ENCODE assay signal across 13 mouse cellular contexts in the genomic region with DNA sequence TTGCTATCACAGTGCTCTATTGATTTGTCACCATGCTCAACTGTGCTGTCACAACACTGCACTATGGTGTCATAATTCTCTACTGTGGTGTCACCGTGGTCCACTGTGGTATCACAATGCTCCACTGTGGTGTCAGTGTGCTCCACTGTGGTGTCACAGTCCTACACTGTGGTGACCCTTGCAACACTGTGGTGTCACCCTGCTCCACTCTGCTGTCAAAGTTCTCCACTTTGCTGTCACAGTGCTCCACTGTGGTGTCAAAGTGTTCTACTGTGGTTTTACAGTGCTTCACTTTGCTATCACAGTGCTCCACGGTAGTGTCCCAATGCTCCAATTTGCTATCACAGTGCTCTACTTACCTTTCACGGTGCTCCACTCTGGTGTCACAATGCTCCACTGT.
"Had no signal": no experiment of that assay in that cellular context is flagged by ENCODE, and none has a peak within 500 bp of the region (broad histone marks: within the 10 kb centered on the region; RNA-seq: fewer than 3 reads in every experiment).

No protein-coding gene starts in this region.

- H3K4me3 ChIP-seq: layer of hippocampus, adult 2 months; liver, embryonic 13.5 days; lung, embryonic 15.5 days; midbrain, embryonic 12.5 days; stomach, embryonic 15.5 days had no signal

- ATAC-seq: intestine, embryonic 16.5 days; liver, postnatal 0 days; midbrain, embryonic 16.5 days had no signal

- H3K9me3 ChIP-seq: lung, embryonic 15.5 days; midbrain, embryonic 12.5 days; stomach, embryonic 15.5 days had no signal

- H3K36me3 ChIP-seq: liver, embryonic 13.5 days; lung, embryonic 15.5 days; midbrain, embryonic 12.5 days; stomach, embryonic 15.5 days had no signal

- H3K4me1 ChIP-seq: liver, embryonic 13.5 days; lung, embryonic 15.5 days; midbrain, embryonic 12.5 days; stomach, embryonic 15.5 days had no signal

- H3K27me3 ChIP-seq: liver, embryonic 13.5 days; lung, embryonic 15.5 days; midbrain, embryonic 12.5 days; stomach, embryonic 15.5 days had no signal

- H3K9ac ChIP-seq: liver, embryonic 13.5 days; liver, postnatal 0 days; lung, embryonic 15.5 days; midbrain, embryonic 12.5 days; stomach, embryonic 15.5 days had no signal

- H3K27ac ChIP-seq: layer of hippocampus, adult 2 months; liver, embryonic 13.5 days; lung, embryonic 15.5 days; macrophage; midbrain, embryonic 12.5 days; stomach, embryonic 15.5 days had no signal

- DNase-seq: kidney, adult 9 months; kidney, postnatal 10 days; kidney, postnatal 4 days; liver, embryonic 13.5 days; liver, postnatal 0 days; lung, postnatal 14 days had no signal

- H3K4me2 ChIP-seq: liver, embryonic 13.5 days; lung, embryonic 15.5 days; midbrain, embryonic 12.5 days; stomach, embryonic 15.5 days had no signal
